Mouse (Mus musculus): ENCODE results near the gene Slc25a12.

DNA sequence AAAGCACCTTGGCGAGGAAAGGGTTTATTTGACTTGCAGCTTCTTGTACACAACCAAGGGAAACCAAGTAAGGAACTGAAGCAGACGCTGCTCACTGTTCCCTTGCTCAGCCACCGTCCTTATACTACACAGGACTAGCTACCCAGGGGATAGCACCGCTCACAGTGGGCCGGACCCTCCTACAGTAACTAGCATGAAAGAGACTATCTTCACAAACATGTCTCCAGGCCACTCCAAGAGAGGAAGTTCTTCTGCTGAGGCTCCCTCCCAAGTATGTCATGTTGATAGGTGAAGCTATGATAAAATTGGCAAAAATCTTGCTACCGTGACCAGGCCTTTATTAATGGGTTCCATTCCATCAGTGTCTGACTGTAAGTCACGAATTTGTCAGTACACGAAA lies 98.9 kb downstream of the Slc25a12 start:
- TF ChIP-seq POLR2A (IDR thresholded peaks at IDR 0.05; ENCODE audit: extremely low read depth, insufficient read depth, low read length) (no peak), CTCF (IDR thresholded peaks at IDR 0.05; ENCODE audit: low read depth, low read length) (no peak)
